Mouse (Mus musculus) heart, embryonic 10.5 days (tissue): ENCODE results near the gene Kank2. TPM values are rescaled to one million over a fixed set of nuclear protein-coding genes. Genes with fewer than 3 reads are reported as not detected.
A peak's percentile ranks its signal among the peaks of the same experiment; 100 is the strongest.

ENCODE experiments used
- DNase-seq: peaks from one replicate; pipeline ENCODE4 v3.0.0-alpha.2; 2017; ENCODE audit warnings: low spot score
- H3K27ac ChIP-seq: fragments of 300-500 bp; sonication (generic); 2 replicates; pipeline ENCODE4 v1.5.1; 2016; ENCODE audit warnings: mild to moderate bottlenecking
- H3K27me3 ChIP-seq: fragments of 300-500 bp; sonication (generic); 2 replicates; pipeline ENCODE4 v1.6.1; 2016; ENCODE audit warnings: mild to moderate bottlenecking; ENCODE audit not compliant: poor library complexity, insufficient read depth, severe bottlenecking
- H3K36me3 ChIP-seq: fragments of 300-500 bp; sonication (generic); 2 replicates; pipeline ENCODE4 v1.6.1; 2016; ENCODE audit warnings: mild to moderate bottlenecking, moderate library complexity
- H3K4me1 ChIP-seq: fragments of 300-500 bp; sonication (generic); 2 replicates; pipeline ENCODE4 v1.6.1; 2016; ENCODE audit warnings: mild to moderate bottlenecking
- H3K4me3 ChIP-seq: fragments of 300-500 bp; sonication (generic); 2 replicates; pipeline ENCODE4 v1.5.1; 2016; ENCODE audit warnings: mild to moderate bottlenecking, moderate library complexity
- H3K9me3 ChIP-seq: fragments of 300-500 bp; sonication (generic); 2 replicates; pipeline ENCODE4 v1.6.1; 2016; ENCODE audit warnings: mild to moderate bottlenecking, moderate library complexity
- WGBS: fragments of 180-500 bp; shearing (Covaris S2); methylation state at CpG from one replicate; pipeline ENCODE4 v1.1.7; 2016; 5-methylcytosine and 5-hydroxymethylcytosine counted together
- microRNA-seq: library from miRNA; unstranded; fragments of <30 nt; microRNA quantifications from one replicate; pipeline ENCODE4, GENCODE M21; 2017
- polyA plus RNA-seq: library from polyadenylated mRNA; unstranded; fragments of >200 nt; fragmentation: Nextera tagmentation; extraction: Ambion mirVana; gene quantifications from 2 replicates; pipeline ENCODE4 v1.2.1, GENCODE M21; 2016

Gene Kank2
- polyA plus RNA-seq, 1 experiment from 2014 or later, result 16.9 TPM

GRCm38 (mm10) chr9:21729264-21729663, 69.3 kb downstream of the Kank2 start:
- H3K4me3 ChIP-seq, result no peak overlapping the region
- 63% methylated on average over 7 of the region's 7 CpGs for WGBS
- peaks cover 75% of the 10 kb centered on the region for H3K36me3 ChIP-seq
- no peaks in the 10 kb centered on the region for H3K27me3 ChIP-seq
- H3K4me1 ChIP-seq, result peaks cover 40% of the 10 kb centered on the region
- H3K9me3 ChIP-seq, result no peaks in the 10 kb centered on the region
- no peak for DNase-seq
- H3K27ac ChIP-seq, result peak overlapping the region; percentile 29; the same call in 1 of the 2 replicates

- peaks cover 66% of the 10 kb centered on the region for H3K36me3 ChIP-seq
- WGBS, result 85% methylated on average over 10 of the region's 10 CpGs
- no peak for DNase-seq
- H3K27me3 ChIP-seq, result no peaks in the 10 kb centered on the region
- H3K27ac ChIP-seq, result no peak overlapping the region
- no peak overlapping the region for H3K4me3 ChIP-seq
- H3K9me3 ChIP-seq, result no peaks in the 10 kb centered on the region
- H3K4me1 ChIP-seq, result peaks cover 40% of the 10 kb centered on the region
These were observed 70.2 kb downstream of the Kank2 start for GRCm38 (mm10) chr9:21728261-21728832.

- H3K27ac ChIP-seq, result peak overlapping the region; percentile 63; the same call in 1 of the 2 replicates
These were observed 72.1 kb downstream of the Kank2 start for GRCm38 (mm10) chr9:21726218-21726975.

GRCm38 (mm10) chr9:21725224-21726121, 73.1 kb downstream of the Kank2 start:
- no peaks in the 10 kb centered on the region for H3K27me3 ChIP-seq
- peaks cover 39% of the 10 kb centered on the region for H3K36me3 ChIP-seq
- no peaks in the 10 kb centered on the region for H3K9me3 ChIP-seq
- peak overlapping the region; percentile 77 for H3K4me3 ChIP-seq
- WGBS, result 64% methylated on average over 23 of the region's 23 CpGs
- H3K27ac ChIP-seq, result peak overlapping the region; percentile 94
- no peak for DNase-seq
- peaks cover 55% of the 10 kb centered on the region for H3K4me1 ChIP-seq

More at GRCm38 (mm10) chr9:21726218-21726975, 72.1 kb downstream of the Kank2 start:
- 66% methylated on average over 14 of the region's 14 CpGs for WGBS
- H3K4me1 ChIP-seq, result peaks cover 49% of the 10 kb centered on the region
- no peaks in the 10 kb centered on the region for H3K27me3 ChIP-seq
- peaks cover 46% of the 10 kb centered on the region for H3K36me3 ChIP-seq
- DNase-seq, result no peak
- H3K4me3 ChIP-seq, result peak overlapping the region; percentile 0; the same call in 1 of the 2 replicates
- no peaks in the 10 kb centered on the region for H3K9me3 ChIP-seq

GRCm38 (mm10) chr9:21724147-21724536, 74.4 kb downstream of the Kank2 start:
- H3K27ac ChIP-seq, result peak overlapping the region; percentile 94
- no peaks in the 10 kb centered on the region for H3K9me3 ChIP-seq
- peaks cover 33% of the 10 kb centered on the region for H3K36me3 ChIP-seq
- peak; percentile 98 for DNase-seq
- no peaks in the 10 kb centered on the region for H3K27me3 ChIP-seq
- H3K4me3 ChIP-seq, result peak overlapping the region; percentile 77
- WGBS, result under 1% methylated on average over 18 of the region's 18 CpGs
- peaks cover 50% of the 10 kb centered on the region for H3K4me1 ChIP-seq

- peak within 1 kb of the TSS; percentile 94 for H3K27ac ChIP-seq
- H3K36me3 ChIP-seq, result peaks cover 27% of the 10 kb centered on the region
- H3K4me1 ChIP-seq, result peaks cover 47% of the 10 kb centered on the region
- H3K9me3 ChIP-seq, result no peaks in the 10 kb centered on the region
- no peaks in the 10 kb centered on the region for H3K27me3 ChIP-seq
- WGBS, result under 1% methylated on average over 47 of the region's 47 CpGs
- H3K4me3 ChIP-seq, result peak within 1 kb of the TSS; percentile 77
- DNase-seq, result peak; percentile 96
These were observed 75.0 kb downstream of the Kank2 start, which contains the start of gene Ldlr for GRCm38 (mm10) chr9:21723377-21724146. Gene Ldlr, plus strand, starts transcription at chr9:21723483.

GRCm38 (mm10) chr9:21721036-21721435, 77.5 kb downstream of the Kank2 start:
- H3K27me3 ChIP-seq, result no peaks in the 10 kb centered on the region
- H3K9me3 ChIP-seq, result no peaks in the 10 kb centered on the region
- H3K36me3 ChIP-seq, result 0 out of 2 replicates have a peak, but pooled peaks cover 3% of the 10 kb centered on the region
- peak overlapping the region; percentile 94 for H3K27ac ChIP-seq
- H3K4me1 ChIP-seq, result peaks cover 33% of the 10 kb centered on the region
- DNase-seq, result no peak
- WGBS, result 53% methylated on average over 2 of the region's 2 CpGs
- no peak overlapping the region for H3K4me3 ChIP-seq

GRCm38 (mm10) chr9:21717015-21717414, 81.5 kb downstream of the Kank2 start:
- Histone ChIP-seq H3K4me3 (no peak overlapping the region), H3K27ac (no peak overlapping the region), H3K4me1 (peaks cover 21% of the 10 kb centered on the region), H3K27me3 (no peaks in the 10 kb centered on the region), H3K9me3 (no peaks in the 10 kb centered on the region), H3K36me3 (peaks cover 10% of the 10 kb centered on the region; the same call in 1 of the 2 replicates)
- no peak for DNase-seq
- 66% methylated on average over 2 of the region's 2 CpGs for WGBS

Small RNA genes within 50 kb of the gene (microRNA-seq; reads per million reads assigned to microRNA genes)
- gene Mir7083, result 6.8 reads per million, percentile 21 among the genes with 10 or more reads in this experiment

Other genes with a start within 250 kb of the Kank2 start
- gene Timm29, start 206.0 kb downstream of the Kank2 start, polyA plus RNA-seq, result 27.4 and 33.3 TPM in 2 replicates
- gene Yipf2, start 205.9 kb downstream of the Kank2 start, polyA plus RNA-seq, result 17.1 and 22.8 TPM in 2 replicates
- gene Smarca4, start 182.6 kb downstream of the Kank2 start, polyA plus RNA-seq, result 91.1 and 113 TPM in 2 replicates
- gene Ldlr, start 75.3 kb downstream of the Kank2 start, polyA plus RNA-seq, result 36.6 and 42.9 TPM in 2 replicates
- gene Spc24, start 38.4 kb downstream of the Kank2 start, polyA plus RNA-seq, result 112 and 160 TPM in 2 replicates
- 2.5 and 5.7 TPM in 2 replicates for gene Angptl8, start 36.8 kb upstream of the Kank2 start, polyA plus RNA-seq
- gene Dock6, start 53.9 kb upstream of the Kank2 start, polyA plus RNA-seq, result 47.9 and 56.9 TPM in 2 replicates
- 6.2 and 6.8 TPM in 2 replicates for gene Rab3d, start 119.4 kb upstream of the Kank2 start, polyA plus RNA-seq
- 3.6 and 4.2 TPM in 2 replicates for gene Ccdc159, start 128.7 kb upstream of the Kank2 start, polyA plus RNA-seq
- gene Tmem205, start 128.8 kb upstream of the Kank2 start, polyA plus RNA-seq, result 50.1 and 52.6 TPM in 2 replicates
- gene Plppr2, start 138.3 kb upstream of the Kank2 start, polyA plus RNA-seq, result 6.5 and 7.0 TPM in 2 replicates
- 5.7 and 6.9 TPM in 2 replicates for gene Swsap1, start 157.0 kb upstream of the Kank2 start, polyA plus RNA-seq
- gene Epor, start 164.8 kb upstream of the Kank2 start, polyA plus RNA-seq, result 25.0 and 25.9 TPM in 2 replicates
- gene Rgl3, start 190.7 kb upstream of the Kank2 start, polyA plus RNA-seq, result 1.8 and 2.3 TPM in 2 replicates
- 0.20 and 0.75 TPM in 2 replicates for gene Ccdc151, start 203.9 kb upstream of the Kank2 start, polyA plus RNA-seq
- 89.8 and 106 TPM in 2 replicates for gene Prkcsh, start 204.1 kb upstream of the Kank2 start, polyA plus RNA-seq